12 mouse cellular contexts compared by ENCODE assay signal in the genomic region with DNA sequence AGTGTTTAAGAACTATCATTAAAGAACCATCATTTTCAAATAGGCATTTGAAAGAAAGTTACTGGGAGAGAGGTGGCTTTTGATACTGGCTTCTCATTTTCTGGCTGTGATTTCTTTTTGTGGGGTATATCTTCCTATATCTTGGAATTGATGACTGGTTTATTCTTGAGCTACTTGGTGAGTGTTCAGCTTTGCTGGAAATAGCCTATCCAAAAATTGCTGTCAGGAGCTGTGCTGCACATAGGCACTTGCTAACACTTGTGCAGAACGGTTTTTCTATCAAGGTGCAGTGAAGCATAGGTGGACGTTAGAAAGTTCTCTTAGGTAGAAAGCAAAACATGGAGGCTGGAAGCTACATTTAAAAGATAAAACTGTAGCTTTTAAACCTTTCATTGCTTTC.
"Had no signal": no experiment of that assay in that cellular context is flagged by ENCODE, and none has a peak within 500 bp of the region (broad histone marks: within the 10 kb centered on the region; RNA-seq: fewer than 3 reads in every experiment).

No protein-coding gene starts in this region.

- DNase-seq: retina, postnatal 1 day; right cerebral cortex, adult 18-20 months; right cerebral cortex, postnatal 14 days; right cerebral cortex, postnatal 25 days; right cerebral cortex, postnatal 4 days; spleen, adult 18-20 months; thymus, adult 18-20 months; thymus, adult 2 months; thymus, postnatal 14 days; thymus, postnatal 25 days; thymus, postnatal 36 days; thymus, postnatal 4 days had no signal
